Mouse (Mus musculus): ENCODE data around the gene Tmem176b. TPM values are rescaled to one million over a fixed set of nuclear protein-coding genes. Genes with fewer than 3 reads are reported as not detected.

Tmem176b gene
- polyA plus RNA-seq, 1 experiment = 48.7 TPM

GRCm38 (mm10) chr6:48865152-48865745 is 24.0 kb upstream of the Tmem176b start:
- Histone ChIP-seq H3K4me1 (ENCODE audit: control insufficient read depth, insufficient read depth, low read length) (0 out of 2 replicates have a peak, but pooled peaks cover 2% of the 10 kb centered on the region), H3K27me3 (ENCODE audit: control insufficient read depth, insufficient read depth, low read length) (no peaks in the 10 kb centered on the region), H3K4me3 (replicated peaks; ENCODE audit: insufficient read depth, low read depth, low read length) (no peak overlapping the region), H3K27ac (ENCODE audit: insufficient read depth, low read length) (no peak overlapping the region)
- TF ChIP-seq POLR2A (IDR thresholded peaks at IDR 0.05; ENCODE audit: borderline replicate concordance, insufficient read depth, low read length) (no peak), CTCF (IDR thresholded peaks at IDR 0.05; ENCODE audit: borderline replicate concordance, insufficient read depth, low read depth, low read length) (no peak)
- 98% methylated on average over 1 of the region's 1 CpGs for WGBS
- DNase-seq = no peak

GRCm38 (mm10) chr6:48864723-48865122 is 23.4 kb upstream of the Tmem176b start:
- Histone ChIP-seq H3K27me3 (ENCODE audit: control insufficient read depth, insufficient read depth, low read length) (no peaks in the 10 kb centered on the region), H3K4me3 (replicated peaks; ENCODE audit: insufficient read depth, low read depth, low read length) (no peak overlapping the region), H3K27ac (ENCODE audit: insufficient read depth, low read length) (no peak overlapping the region), H3K4me1 (ENCODE audit: control insufficient read depth, insufficient read depth, low read length) (0 out of 2 replicates have a peak, but pooled peaks cover 2% of the 10 kb centered on the region)
- TF ChIP-seq CTCF (IDR thresholded peaks at IDR 0.05; ENCODE audit: borderline replicate concordance, insufficient read depth, low read depth, low read length) = no peak
- no peak for TF ChIP-seq POLR2A (IDR thresholded peaks at IDR 0.05; ENCODE audit: borderline replicate concordance, insufficient read depth, low read length)
- DNase-seq = no peak
- 91% methylated on average over 3 of the region's 3 CpGs for WGBS

- Histone ChIP-seq H3K4me3 (replicated peaks; ENCODE audit: insufficient read depth, low read depth, low read length) (no peak overlapping the region), H3K4me1 (ENCODE audit: control insufficient read depth, insufficient read depth, low read length) (0 out of 2 replicates have a peak, but pooled peaks cover 2% of the 10 kb centered on the region), H3K27ac (ENCODE audit: insufficient read depth, low read length) (no peak overlapping the region), H3K27me3 (ENCODE audit: control insufficient read depth, insufficient read depth, low read length) (no peaks in the 10 kb centered on the region)
- TF ChIP-seq CTCF (IDR thresholded peaks at IDR 0.05; ENCODE audit: borderline replicate concordance, insufficient read depth, low read depth, low read length) (no peak), POLR2A (IDR thresholded peaks at IDR 0.05; ENCODE audit: borderline replicate concordance, insufficient read depth, low read length) (no peak)
- no peak for DNase-seq
- WGBS = 65% methylated on average over 3 of the region's 3 CpGs
Measured at GRCm38 (mm10) chr6:48864181-48864580, 22.9 kb upstream of the Tmem176b start.

- 72% methylated on average over 7 of the region's 7 CpGs for WGBS
- Histone ChIP-seq H3K27me3 (ENCODE audit: control insufficient read depth, insufficient read depth, low read length) (no peaks in the 10 kb centered on the region), H3K27ac (ENCODE audit: insufficient read depth, low read length) (no peak overlapping the region), H3K4me1 (ENCODE audit: control insufficient read depth, insufficient read depth, low read length) (0 out of 2 replicates have a peak, but pooled peaks cover 2% of the 10 kb centered on the region), H3K4me3 (replicated peaks; ENCODE audit: insufficient read depth, low read depth, low read length) (no peak overlapping the region)
- TF ChIP-seq POLR2A (IDR thresholded peaks at IDR 0.05; ENCODE audit: borderline replicate concordance, insufficient read depth, low read length) = no peak
- TF ChIP-seq CTCF (IDR thresholded peaks at IDR 0.05; ENCODE audit: borderline replicate concordance, insufficient read depth, low read depth, low read length) = no peak
- DNase-seq = no peak
Measured at GRCm38 (mm10) chr6:48863488-48863887, 22.2 kb upstream of the Tmem176b start.

GRCm38 (mm10) chr6:48862816-48863215 is 21.5 kb upstream of the Tmem176b start:
- no peak overlapping the region for H3K27ac ChIP-seq (ENCODE audit: insufficient read depth, low read length)
- no peak for DNase-seq
- TF ChIP-seq POLR2A (IDR thresholded peaks at IDR 0.05; ENCODE audit: borderline replicate concordance, insufficient read depth, low read length) = no peak
- no peak overlapping the region for H3K4me3 ChIP-seq (replicated peaks; ENCODE audit: insufficient read depth, low read depth, low read length)
- H3K4me1 ChIP-seq (ENCODE audit: control insufficient read depth, insufficient read depth, low read length) = 0 out of 2 replicates have a peak, but pooled peaks cover 2% of the 10 kb centered on the region
- H3K27me3 ChIP-seq (ENCODE audit: control insufficient read depth, insufficient read depth, low read length) = no peaks in the 10 kb centered on the region
- WGBS = 71% methylated on average over 4 of the region's 4 CpGs

- Histone ChIP-seq H3K4me1 (ENCODE audit: control insufficient read depth, insufficient read depth, low read length) (0 out of 2 replicates have a peak, but pooled peaks cover 2% of the 10 kb centered on the region), H3K27me3 (ENCODE audit: control insufficient read depth, insufficient read depth, low read length) (no peaks in the 10 kb centered on the region)
- WGBS = 29% methylated on average over 12 of the region's 12 CpGs
Measured at GRCm38 (mm10) chr6:48861616-48862280, 20.5 kb upstream of the Tmem176b start.

GRCm38 (mm10) chr6:48860851-48861250 is 19.6 kb upstream of the Tmem176b start:
- H3K4me3 ChIP-seq (replicated peaks; ENCODE audit: insufficient read depth, low read depth, low read length) = no peak overlapping the region
- WGBS = 92% methylated on average over 1 of the region's 1 CpGs

More at GRCm38 (mm10) chr6:48861616-48862280, 20.5 kb upstream of the Tmem176b start:
- Histone ChIP-seq H3K4me3 (replicated peaks; ENCODE audit: insufficient read depth, low read depth, low read length) (no peak overlapping the region), H3K27ac (ENCODE audit: insufficient read depth, low read length) (no peak overlapping the region)
- DNase-seq = no peak
- TF ChIP-seq POLR2A (IDR thresholded peaks at IDR 0.05; ENCODE audit: borderline replicate concordance, insufficient read depth, low read length) (no peak), CTCF (IDR thresholded peaks at IDR 0.05; ENCODE audit: borderline replicate concordance, insufficient read depth, low read depth, low read length) (no peak)

More at GRCm38 (mm10) chr6:48860851-48861250, 19.6 kb upstream of the Tmem176b start:
- no peak for DNase-seq
- no peak overlapping the region for H3K27ac ChIP-seq (ENCODE audit: insufficient read depth, low read length)
- H3K27me3 ChIP-seq (ENCODE audit: control insufficient read depth, insufficient read depth, low read length) = no peaks in the 10 kb centered on the region
- 0 out of 2 replicates have a peak, but pooled peaks cover 2% of the 10 kb centered on the region for H3K4me1 ChIP-seq (ENCODE audit: control insufficient read depth, insufficient read depth, low read length)
- TF ChIP-seq CTCF (IDR thresholded peaks at IDR 0.05; ENCODE audit: borderline replicate concordance, insufficient read depth, low read depth, low read length) (no peak), POLR2A (IDR thresholded peaks at IDR 0.05; ENCODE audit: borderline replicate concordance, insufficient read depth, low read length) (no peak)
